Mouse (Mus musculus) heart, postnatal 10 days (tissue): Measurements from ENCODE around the gene Gm20388. TPM values are rescaled to one million over a fixed set of nuclear protein-coding genes. Genes with fewer than 3 reads are reported as not detected.

Experiments used
- DNase-seq, 2 experiments: peaks; one replicate each; pipeline ENCODE4 v3.0.0; 2021
- intact Hi-C: fragments of 180-260 bp; cut with DNase I; formaldehyde crosslinking; loops from one replicate; pipeline ENCODE4 v1.15.1; 2025
- total RNA-seq, 2 experiments: library from RNA; stranded (reverse); gene quantifications; 2 replicates each; pipeline ENCODE4 v1.2.3; 2021

Gene Gm20388
- total RNA-seq, 2 experiments from 2014 or later = 2.0 to 2.2 TPM

- intact Hi-C loops = no loop called here
- no peak for DNase-seq
Measured at GRCm38 (mm10) chr8:122933973-122934372, 3023.3 kb downstream of the Gm20388 start.

DNA sequence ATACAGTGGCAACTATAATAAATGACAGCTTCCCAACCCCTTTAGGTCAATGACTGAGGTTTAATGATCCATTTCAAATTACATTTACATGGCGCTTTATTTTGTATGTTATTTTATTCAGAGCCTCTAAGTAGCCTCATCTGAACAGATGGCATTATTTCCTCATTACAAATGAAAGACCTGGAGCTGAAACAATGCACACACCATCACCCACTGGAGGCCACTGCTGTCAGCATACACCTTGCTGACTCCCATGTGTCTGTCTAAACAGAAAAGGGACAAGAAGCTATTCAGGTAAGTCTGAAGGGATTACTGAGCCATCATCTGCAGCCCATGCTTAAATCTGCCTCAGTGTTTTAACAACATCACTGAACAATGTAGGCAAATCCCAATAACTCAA lies 3024.5 kb downstream of the Gm20388 start:
- intact Hi-C loops = no loop called here
- no peak for DNase-seq

GRCm38 (mm10) chr8:122935912-122936311 lies 3025.3 kb downstream of the Gm20388 start:
- DNase-seq = no peak
- intact Hi-C loops = no loop called here

GRCm38 (mm10) chr8:122937545-122938053 lies 3027.0 kb downstream of the Gm20388 start:
- no peak for DNase-seq
- intact Hi-C loops = no loop called here

GRCm38 (mm10) chr8:122938170-122938569 lies 3027.5 kb downstream of the Gm20388 start:
- intact Hi-C loops = no loop called here
- DNase-seq = no peak

- peak in 1 of 2 experiments; percentile 18 for DNase-seq
- intact Hi-C loops = no loop called here
Measured at GRCm38 (mm10) chr8:122938591-122938990, 3027.9 kb downstream of the Gm20388 start.

GRCm38 (mm10) chr8:122942803-122943713 lies 3032.4 kb downstream of the Gm20388 start:
- intact Hi-C loops = no loop called here
- peak in 1 of 2 experiments; percentile 24 for DNase-seq

GRCm38 (mm10) chr8:122945775-122946174 lies 3035.1 kb downstream of the Gm20388 start:
- intact Hi-C loops = no loop called here
- no peak for DNase-seq

- intact Hi-C loops = no loop called here
- no peak for DNase-seq
Measured at GRCm38 (mm10) chr8:122949701-122950100, 3039.1 kb downstream of the Gm20388 start.

- intact Hi-C loops = no loop called here
- no peak for DNase-seq
Measured at GRCm38 (mm10) chr8:122951456-122951855, 3040.8 kb downstream of the Gm20388 start.

DNA sequence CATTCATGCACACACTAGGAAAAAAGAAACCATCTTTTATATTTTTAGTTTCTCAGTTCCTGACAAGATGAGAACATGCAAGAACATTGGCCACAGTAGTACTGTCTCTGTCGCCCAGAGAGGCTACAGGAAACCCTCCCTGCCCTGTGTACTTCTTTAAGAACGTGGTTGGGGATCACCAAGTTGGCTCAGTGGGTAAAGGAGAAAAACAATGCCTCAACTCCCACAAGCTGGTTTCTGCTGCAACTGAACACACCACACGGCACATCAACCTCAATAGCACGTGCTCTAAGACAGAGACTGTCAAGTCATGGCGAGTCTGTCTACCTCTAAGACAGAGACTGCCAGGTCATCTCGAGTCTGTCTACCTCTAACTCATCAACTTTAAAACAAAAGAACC lies 3042.4 kb downstream of the Gm20388 start:
- intact Hi-C loops = no loop called here
- DNase-seq = no peak

- intact Hi-C loops = no loop called here
- no peak for DNase-seq
Measured at GRCm38 (mm10) chr8:122954090-122954799, 3043.6 kb downstream of the Gm20388 start.

- DNase-seq = no peak
- intact Hi-C loops = no loop called here
Measured at GRCm38 (mm10) chr8:122955195-122955594, 3044.6 kb downstream of the Gm20388 start.

GRCm38 (mm10) chr8:122955997-122956396 lies 3045.4 kb downstream of the Gm20388 start:
- intact Hi-C loops = no loop called here
- DNase-seq = no peak

- intact Hi-C loops = no loop called here
- DNase-seq = no peak
Measured at GRCm38 (mm10) chr8:122960323-122960722, 3049.7 kb downstream of the Gm20388 start.

GRCm38 (mm10) chr8:122960932-122961331 lies 3050.3 kb downstream of the Gm20388 start:
- intact Hi-C loops = no loop called here
- no peak for DNase-seq

DNA sequence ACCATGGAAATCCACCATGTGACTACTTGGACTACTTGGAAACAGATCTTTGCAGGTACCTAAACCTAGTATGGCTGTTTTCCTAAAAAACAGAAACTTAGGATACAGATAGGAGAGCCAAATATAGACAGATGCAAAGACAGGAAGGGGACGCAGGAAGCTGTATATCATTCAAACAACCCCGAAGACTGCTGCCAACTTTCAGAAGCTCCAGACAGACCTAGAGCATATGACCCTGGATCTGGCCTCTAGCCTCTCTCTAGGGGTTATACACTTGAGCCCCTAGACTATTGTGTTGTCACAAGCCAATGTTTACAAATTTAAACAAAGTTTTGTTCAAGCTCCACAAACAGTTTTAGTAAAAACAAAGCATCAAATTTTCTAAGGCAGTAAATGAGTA lies 3050.8 kb downstream of the Gm20388 start:
- intact Hi-C loops = no loop called here
- no peak for DNase-seq

DNA sequence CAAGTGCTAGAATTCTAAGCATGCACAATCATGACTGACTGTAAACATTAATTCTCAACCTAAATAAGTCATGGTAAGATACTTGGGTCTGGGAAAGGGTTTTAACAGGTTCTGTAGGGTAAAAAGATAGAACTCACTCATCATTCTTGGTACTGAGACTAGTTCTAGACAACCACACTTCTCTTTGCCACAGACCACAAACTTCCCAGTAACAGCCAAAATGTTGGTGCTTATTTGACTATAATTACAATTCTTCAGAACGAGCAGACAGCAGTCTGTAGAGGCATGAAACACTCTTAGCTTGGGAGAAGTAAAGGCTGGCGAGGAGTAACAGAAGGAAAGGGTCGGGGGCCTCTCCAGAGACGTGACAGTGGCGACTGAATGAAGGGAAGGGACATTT lies 3051.4 kb downstream of the Gm20388 start:
- intact Hi-C loops = no loop called here
- DNase-seq = no peak

DNA sequence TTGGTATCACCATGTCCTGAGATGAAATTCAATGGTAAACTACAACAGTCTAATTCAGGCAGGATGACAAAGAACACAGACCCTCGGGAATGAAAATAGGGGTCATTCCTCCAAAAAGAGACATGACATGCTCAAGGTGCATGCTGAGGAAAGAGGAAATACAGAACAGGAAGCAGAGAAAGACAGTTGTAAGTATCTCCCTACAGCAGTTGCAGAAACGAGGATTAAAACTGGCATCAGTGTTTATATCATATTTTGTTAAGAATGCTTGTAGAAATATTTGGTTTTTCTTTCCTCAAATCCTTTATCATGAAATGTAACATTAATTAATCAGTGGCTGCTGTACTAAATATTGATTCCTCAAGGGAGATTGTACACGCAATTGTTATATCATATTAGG lies 3056.0 kb downstream of the Gm20388 start:
- intact Hi-C loops = no loop called here
- no peak for DNase-seq

DNA sequence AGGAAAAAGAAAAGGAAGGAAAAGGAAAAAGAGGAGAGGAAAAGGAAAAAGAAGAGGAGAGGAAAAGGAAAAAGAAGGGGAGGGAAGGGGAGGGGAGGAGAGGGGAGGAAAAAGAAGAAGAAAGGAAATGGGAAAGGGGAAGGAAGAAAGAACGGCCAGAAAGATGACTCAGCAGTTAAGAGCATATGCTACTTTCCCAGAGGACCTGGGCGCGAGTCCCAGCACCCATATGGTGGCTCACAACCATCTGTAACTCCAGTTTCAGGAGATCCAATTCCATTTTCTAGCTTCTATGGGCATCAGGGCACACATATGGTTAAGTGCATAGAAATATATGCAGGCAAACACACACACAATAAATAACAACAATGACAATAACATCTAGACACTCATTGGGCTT lies 3057.5 kb downstream of the Gm20388 start:
- intact Hi-C loops = no loop called here
- no peak for DNase-seq

GRCm38 (mm10) chr8:122969964-122970620 lies 3059.5 kb downstream of the Gm20388 start:
- intact Hi-C loops = no loop called here
- no peak for DNase-seq
